Mouse (Mus musculus): Measurements from ENCODE around the gene Scaf11.
"Not testable (repeated sequence)": the region's sequence is repeated elsewhere in the genome, so short reads cannot be mapped to it uniquely, and the experiment has no call there.

Gene Scaf11

DNA sequence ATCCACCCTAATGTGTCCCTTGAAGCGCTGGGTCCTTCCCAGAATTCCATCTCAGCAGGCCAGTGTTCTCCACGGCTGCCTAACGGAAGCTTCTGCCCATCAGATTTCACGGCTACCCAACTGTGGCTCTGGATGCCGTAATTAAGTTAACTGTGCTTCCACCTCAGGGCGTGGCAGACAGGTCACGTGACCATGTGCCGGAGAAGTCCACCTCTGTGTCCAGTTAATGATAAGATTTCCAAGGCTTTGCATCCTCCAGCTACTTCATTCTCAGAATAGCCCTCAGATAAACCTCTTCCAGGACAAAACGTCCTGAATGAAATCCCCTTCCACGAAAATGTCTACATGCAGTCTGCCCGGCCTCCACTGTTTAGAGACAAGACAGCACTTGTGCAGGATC, 4.4 kb upstream of the Scaf11 start:
- no peak for DNase-seq (ENCODE audit: extremely low spot score, low spot score)

GRCm38 (mm10) chr15:96463821-96464220, 3.2 kb upstream of the Scaf11 start:
- DNase-seq (ENCODE audit: extremely low spot score, low spot score), result no peak

DNA sequence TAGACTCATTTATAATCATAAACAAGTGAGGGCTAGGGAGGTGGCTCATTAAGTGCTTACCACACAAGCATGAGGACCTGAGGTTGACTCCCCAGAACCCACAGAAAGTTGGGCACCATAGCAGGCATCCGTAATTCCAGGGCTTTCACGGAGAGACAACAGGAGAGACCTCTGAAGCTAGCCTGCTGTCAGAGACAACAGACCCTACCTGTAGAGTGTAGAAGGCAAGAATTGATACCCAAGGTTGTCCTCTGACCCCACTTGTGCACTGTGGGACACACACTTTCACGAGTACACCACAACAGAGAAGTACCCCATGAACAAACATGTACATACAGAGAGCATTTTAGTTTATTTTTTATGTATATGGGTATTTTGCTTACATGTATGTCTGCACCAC, 2.0 kb upstream of the Scaf11 start:
- DNase-seq (ENCODE audit: extremely low spot score, low spot score), result no peak

DNA sequence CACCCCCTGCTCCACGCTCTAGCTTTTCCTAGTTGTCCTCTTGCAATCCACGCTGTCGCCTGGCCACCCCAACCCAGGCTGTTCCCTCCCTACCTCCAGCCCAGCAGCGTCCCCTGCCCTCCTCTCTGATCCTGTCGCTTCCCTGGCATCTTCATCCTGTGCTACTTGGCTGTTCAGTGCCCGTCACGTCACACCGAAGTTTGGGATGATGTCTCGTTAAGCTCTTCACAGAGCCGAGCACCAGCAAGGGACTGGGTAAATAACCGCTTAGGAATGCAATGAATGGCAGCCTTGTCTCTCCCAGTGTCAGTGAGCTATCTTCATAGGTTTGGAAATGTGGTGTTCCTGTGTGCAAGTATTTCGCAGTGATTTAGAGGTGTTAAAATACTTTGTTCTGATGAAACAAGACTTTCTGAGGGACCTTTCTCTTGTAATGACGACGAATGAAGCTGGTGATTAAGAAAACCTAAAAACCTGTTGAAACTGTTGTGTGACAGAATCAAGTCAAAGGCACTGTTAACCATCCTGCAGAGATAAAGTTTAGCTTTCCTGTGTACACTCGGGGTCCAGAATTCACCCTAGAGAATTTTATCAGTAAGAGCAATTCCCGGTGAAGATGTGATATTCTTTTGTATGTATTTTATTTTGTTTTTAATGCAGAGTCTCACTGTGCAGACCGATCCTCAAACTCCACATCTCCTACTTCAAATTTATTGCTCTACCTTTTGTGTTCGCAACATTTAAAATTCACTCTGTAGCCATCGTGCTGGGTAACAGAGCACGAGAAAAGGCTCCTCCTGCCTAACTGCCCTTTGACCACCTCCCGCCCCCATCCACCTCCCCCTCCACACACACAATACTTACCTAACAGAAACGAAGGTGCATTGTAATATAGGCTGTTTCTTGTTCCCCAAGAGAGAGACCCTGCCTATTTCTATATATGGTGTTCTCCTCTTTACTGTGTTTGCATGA, 1.2 kb upstream of the Scaf11 start:
- no peak for DNase-seq (ENCODE audit: extremely low spot score, low spot score)

- DNase-seq (ENCODE audit: extremely low spot score, low spot score), result no peak
Measured at GRCm38 (mm10) chr15:96460451-96460729, 253 bp downstream of the Scaf11 start.

DNA sequence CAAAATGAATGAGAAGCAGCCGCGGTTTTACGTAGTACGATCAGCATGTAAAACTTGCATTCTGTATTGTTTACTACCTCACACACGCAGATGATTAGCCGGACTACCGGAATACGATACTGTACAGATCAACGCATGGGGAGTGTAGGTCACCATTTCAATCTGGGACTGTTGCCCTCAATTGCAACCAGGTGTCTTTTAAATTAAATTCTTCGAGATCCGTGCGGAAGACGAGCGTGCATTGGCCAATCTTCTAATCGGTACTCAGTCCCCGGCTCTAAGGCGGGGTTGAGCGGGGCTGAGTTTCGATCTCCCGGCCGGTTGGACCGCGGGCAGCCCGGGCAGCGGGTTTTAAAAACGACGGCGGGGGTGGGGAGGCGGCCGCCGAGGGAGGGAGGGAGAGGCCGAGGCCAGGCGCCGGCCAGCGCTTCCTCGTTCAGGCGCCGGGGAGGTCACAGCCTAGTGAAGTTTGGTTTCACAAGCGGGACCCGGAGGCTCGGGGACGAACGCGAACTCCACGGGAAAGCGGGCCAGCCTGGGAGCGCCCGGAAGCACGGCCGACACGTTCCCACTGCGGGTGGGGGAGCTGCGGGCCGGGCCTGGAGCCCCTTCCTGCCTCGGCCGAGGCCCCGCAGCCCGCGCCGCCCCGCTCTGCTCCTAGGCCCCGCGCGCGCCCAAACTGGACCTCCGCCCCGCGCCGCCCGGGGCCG, 747 bp downstream of the Scaf11 start:
- peak; percentile 76 for DNase-seq (ENCODE audit: extremely low spot score, low spot score)

- no peak for DNase-seq (ENCODE audit: extremely low spot score, low spot score)
Measured at GRCm38 (mm10) chr15:96458273-96458672, 2.4 kb downstream of the Scaf11 start.

DNA sequence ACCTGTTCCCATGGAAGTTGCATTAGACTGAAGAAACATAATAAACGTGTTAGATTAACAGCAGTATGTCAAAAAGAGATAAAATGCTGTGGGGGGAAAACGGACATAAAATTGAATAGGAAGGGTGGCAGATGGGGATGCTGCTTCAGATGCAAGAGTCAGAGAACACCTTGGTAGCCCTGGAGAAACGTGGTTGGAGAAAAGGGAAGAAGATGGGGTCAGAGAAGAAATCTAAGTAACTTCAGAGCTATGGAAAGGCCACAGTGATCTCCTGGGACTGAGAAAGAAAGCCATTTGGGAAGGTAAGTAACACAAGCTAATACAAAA, 3.3 kb downstream of the Scaf11 start:
- DNase-seq (ENCODE audit: extremely low spot score, low spot score), result no peak

DNA sequence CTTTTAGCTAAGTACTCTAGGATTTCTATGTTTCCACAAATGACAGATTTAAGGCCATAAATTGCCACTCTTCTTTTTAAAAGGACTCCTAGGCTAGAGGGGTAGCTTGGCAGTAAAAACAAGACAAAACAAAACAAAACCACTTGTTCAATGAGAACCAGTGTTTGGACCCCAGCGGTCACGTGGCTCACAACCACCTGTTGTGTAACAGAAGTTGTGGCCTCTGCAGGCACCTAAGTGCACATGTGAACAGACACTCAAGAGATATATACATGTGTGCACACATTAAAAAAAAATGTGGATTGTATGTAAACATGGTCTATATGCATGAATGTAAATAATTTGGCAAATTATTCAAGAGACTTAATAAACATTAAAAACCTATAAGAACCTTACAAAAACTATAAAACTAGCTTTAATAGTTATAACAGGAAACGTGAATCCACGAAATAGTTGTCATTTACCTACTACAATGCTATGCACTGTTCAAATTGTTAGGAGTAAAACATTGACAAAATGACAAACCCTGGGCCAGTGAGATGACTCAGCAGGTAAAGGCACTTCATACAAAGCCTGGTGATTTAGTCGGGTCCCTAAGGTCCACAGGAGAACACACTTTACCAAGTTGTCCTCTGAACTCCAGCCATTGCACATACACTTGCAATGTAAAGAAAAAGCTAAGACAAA, 3.8 kb downstream of the Scaf11 start:
- no peak for DNase-seq (ENCODE audit: extremely low spot score, low spot score)

- no peak for DNase-seq (ENCODE audit: extremely low spot score, low spot score)
Measured at GRCm38 (mm10) chr15:96455595-96456214, 4.9 kb downstream of the Scaf11 start.

DNA sequence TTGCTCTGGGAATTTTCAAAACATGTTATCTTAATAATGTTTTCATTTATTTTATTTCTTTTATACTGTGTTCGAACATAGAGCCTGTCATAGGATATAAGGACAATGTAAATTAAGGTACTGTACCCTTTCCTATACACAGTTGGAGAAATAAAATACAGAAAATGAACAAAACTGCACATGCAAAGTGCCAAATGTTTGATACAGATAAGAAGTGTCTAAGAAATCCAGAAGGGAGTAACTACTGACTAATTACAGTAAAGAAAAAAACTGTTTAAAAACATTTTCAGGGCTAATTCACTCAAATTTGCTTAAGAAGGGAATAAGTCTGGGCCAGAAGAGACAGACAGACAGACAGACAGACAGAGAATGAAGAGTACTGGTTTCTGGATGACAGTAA, 7.3 kb downstream of the Scaf11 start:
- DNase-seq (ENCODE audit: extremely low spot score, low spot score), result no peak

DNA sequence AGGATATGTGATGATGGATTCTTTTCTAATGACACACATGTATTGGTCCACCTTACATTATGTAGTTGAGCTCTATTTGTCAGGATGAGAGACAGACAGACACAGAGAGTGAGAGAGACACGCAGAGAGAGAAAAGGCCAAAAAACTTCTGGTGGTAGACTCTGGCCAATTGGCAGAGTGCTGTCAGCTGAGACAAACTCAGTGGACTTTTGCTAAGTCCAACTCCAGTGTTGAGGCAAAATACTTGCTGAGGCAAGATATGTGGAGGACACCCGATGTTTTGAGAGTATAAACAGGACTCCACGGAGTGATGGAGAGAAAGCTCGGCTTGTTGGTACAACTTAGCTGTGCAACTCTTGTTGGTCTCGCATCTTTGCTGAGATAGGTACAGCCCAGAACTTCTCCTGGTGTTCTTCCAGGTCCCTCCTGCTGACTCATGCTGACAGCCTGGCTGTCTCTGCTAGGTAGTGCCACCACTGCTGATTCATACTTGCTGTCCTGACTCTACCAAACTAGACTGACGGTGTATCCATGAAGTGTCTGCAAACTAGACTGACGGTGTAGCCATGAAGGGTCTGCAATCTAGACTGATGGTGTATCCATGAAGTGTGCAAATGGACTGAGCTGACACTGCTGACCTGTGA, 11.9 kb downstream of the Scaf11 start:
- no peak for DNase-seq (ENCODE audit: extremely low spot score, low spot score)

DNA sequence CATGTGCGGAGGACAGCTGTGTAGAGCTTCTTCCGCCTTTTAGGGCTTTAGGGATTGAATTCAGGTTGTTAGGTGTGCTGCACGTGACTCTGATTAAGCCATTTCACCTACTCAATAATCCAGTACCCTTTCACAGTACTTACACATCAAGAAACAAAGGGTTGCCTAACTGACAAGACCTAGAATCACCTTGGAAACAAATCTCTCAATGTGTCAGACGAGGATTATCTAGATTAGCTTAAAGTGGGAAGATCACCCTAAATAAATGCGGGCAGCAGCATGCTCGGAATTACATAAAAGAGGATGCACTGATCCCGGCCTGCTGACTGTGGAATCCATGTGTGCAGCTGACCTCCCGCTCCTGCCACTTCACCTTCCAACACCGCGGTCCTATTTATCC, 13.9 kb downstream of the Scaf11 start:
- DNase-seq (ENCODE audit: extremely low spot score, low spot score), result no peak

- DNase-seq (ENCODE audit: extremely low spot score, low spot score), result not testable (repeated sequence)
Measured at GRCm38 (mm10) chr15:96441480-96441879, 19.2 kb downstream of the Scaf11 start.

- DNase-seq (ENCODE audit: extremely low spot score, low spot score), result no peak
Measured at GRCm38 (mm10) chr15:96434202-96434601, 26.4 kb downstream of the Scaf11 start.

DNA sequence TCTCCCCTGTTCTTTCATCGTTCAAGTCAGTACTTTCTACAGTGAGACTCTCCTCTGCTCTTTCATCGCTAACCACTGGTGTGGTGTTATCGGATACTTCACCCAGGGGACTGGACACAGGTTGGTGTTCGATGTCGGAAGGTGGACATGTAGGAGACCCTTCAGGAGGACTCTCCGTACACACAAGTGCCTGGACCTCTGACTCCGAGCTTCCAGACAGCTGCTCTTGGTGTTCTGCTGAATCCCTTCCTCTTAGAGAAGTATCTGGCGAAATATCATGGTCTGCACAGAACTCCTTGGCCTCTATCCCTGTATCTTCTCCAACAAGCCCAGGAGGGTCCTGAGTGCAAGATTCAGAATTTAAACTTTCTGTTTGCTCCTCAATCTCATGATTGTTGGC, 40.7 kb downstream of the Scaf11 start:
- DNase-seq (ENCODE audit: extremely low spot score, low spot score), result no peak

DNA sequence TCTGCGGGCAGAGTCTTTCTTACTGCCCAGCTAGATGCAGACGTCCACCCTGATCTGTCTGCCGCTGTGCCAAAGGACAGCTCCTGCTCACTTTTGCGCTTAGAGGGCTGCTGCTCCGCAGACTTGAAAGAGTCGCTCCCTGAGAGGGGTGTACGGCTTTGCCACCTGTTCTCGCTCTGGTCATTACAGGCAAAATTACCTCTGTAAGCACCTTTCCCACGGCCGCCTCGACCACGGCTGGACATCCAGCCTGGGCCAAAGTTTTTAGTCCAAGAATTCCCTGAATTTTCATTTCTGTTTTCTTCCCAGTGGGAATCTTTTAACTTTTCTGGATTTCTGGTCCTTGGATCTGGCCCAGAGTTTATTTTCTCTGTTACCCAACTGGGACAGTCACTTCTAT, 42.5 kb downstream of the Scaf11 start:
- no peak for DNase-seq (ENCODE audit: extremely low spot score, low spot score)

DNA sequence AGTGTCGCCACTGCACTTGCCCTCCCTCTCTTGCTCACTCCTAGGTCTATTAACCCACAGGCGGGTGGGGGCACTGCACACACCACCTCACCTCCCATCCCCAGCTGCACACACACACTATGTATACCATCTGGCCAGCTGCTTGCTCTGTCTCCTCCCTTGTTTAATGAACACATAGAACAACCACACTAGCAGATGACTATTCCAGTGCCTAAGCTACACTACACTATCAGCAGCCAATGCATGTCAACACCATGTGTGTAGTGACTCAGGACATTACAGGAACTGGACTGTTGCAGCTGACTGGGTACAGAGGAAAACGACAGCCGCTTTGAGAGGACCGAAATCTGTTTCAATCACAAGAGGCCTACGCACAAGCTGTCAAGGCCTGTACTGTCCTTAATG, 51.9 kb downstream of the Scaf11 start:
- no peak for DNase-seq (ENCODE audit: extremely low spot score, low spot score)

GRCm38 (mm10) chr15:96407151-96407550, 53.5 kb downstream of the Scaf11 start:
- no peak for DNase-seq (ENCODE audit: extremely low spot score, low spot score)

DNA sequence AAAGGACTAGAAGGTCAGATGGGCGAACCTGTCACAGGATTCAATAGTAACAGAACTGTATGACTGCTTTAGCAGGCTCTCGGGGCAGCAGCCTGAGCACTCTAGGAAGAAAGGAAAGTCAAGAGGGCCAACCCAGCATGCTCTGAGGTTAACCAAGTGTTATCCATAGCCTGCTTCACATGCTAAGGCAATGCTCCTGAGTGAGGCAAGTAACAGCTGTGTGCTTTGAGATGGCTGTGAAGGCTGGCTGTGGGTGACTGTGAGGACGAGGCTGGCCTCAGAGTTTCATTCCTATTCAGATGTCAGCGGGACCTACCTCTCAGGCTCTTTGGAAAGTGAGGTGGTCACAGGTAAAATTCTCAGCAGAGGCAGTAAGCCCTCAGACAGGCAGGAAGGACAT, 54.4 kb downstream of the Scaf11 start:
- DNase-seq (ENCODE audit: extremely low spot score, low spot score), result no peak

DNA sequence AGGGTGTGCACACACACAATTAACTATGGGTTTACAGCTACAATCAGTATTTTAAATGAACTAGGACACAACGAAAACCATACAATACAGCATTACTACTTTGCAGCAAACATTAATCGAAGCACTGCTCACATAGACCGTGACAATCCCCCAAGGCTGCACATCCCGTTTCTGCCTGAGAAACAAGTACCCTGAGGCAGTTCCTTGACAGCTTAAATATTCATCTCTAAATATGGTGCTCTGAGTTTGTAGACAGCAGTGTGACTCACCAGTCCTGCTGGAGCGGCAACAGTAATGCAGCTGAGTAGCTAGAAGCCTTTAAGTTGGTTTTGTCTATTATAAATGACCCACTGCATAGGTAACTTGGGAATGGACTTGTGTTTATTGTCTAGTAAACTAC, 55.1 kb downstream of the Scaf11 start:
- DNase-seq (ENCODE audit: extremely low spot score, low spot score), result no peak
